Mouse (Mus musculus): ENCODE measurements around the gene Irf7.

GRCm38 (mm10) chr7:141277701-141278678 lies 11.7 kb upstream of the Irf7 start:
- no peak for TF ChIP-seq POLR2A (IDR thresholded peaks at IDR 0.05; ENCODE audit: control insufficient read depth in 1 of 2, insufficient read depth in 1 of 2, low read depth in 1 of 2, low read length in 2 of 2, poor library complexity in 1 of 2)
- TF ChIP-seq CTCF (IDR thresholded peaks at IDR 0.05 in 2 of 3, conservative IDR thresholded peaks at IDR 0.05 in 1 of 3; ENCODE audit: control insufficient read depth in 1 of 3, insufficient read depth in 1 of 3, low read depth in 2 of 3, low read length in 3 of 3, poor library complexity in 1 of 3, severe bottlenecking in 1 of 3) = no peak
- no peak for TF ChIP-seq ZKSCAN1 (IDR thresholded peaks at IDR 0.05; ENCODE audit: low read depth, low read length)
- TF ChIP-seq MXI1 (IDR thresholded peaks at IDR 0.05; ENCODE audit: low read depth, low read length) = no peak
- TF ChIP-seq UBTF (IDR thresholded peaks at IDR 0.05; ENCODE audit: borderline replicate concordance, insufficient read depth, low read depth, low read length) = no peak
- no peak for TF ChIP-seq RCOR1 (IDR thresholded peaks at IDR 0.05; ENCODE audit: low read depth, low read length)
- no peak for TF ChIP-seq CHD2 (IDR thresholded peaks at IDR 0.05; ENCODE audit: low read length)
